Comparison of ENCODE assay signal across 17 mouse cellular contexts in the genomic region with DNA sequence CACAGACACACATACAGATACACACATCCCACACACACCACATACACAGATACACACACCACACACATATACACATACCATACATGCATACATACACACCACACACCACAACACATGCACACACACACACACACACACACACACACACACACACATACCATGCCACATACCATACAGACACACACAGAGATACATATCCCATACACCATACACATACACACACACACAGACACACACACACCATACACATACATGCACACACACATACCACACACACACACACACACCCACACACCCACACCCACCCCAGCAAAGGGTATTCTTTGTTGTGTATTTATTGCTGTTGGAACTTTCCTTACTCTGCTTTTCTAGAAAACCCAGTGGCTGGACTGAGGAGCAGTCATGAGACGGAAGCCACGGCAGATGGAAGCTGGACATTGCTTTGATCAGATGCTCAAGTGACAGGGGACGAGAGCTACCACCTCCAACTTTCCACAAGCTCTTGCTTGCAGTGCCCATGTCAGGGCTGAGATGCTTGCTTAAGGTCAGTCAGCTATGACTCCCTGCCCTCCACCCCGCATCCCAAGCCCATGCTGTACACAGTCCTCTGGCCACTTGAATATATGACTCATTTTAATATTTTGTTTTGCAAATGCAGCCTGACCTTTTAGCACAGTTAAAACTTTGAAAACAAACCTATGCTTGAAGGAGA. TPM values are rescaled to one million over a fixed set of nuclear protein-coding genes. Genes with fewer than 3 reads are reported as not detected.
DNase-seq lines count a peak whose midpoint lies in the region; ATAC-seq lines count a peak whose summit lies in the region.
"Had no signal": no experiment of that assay in that cellular context is flagged by ENCODE, and none has a peak within 500 bp of the region (broad histone marks: within the 10 kb centered on the region; RNA-seq: fewer than 3 reads in every experiment).

No protein-coding gene starts in this region.

- no peak overlapping the region for H3K9ac ChIP-seq in intestine, embryonic 14.5 days (ENCODE audit: low read length)
- H3K9ac ChIP-seq in intestine, embryonic 16.5 days (ENCODE audit: low read depth, low read length) = no peak overlapping the region
- no peak overlapping the region for H3K9ac ChIP-seq in limb, embryonic 11.5 days (ENCODE audit: low read length)
- H3K9ac ChIP-seq: heart, embryonic 13.5 days; lung, embryonic 14.5 days; midbrain, embryonic 12.5 days had no signal

- 80% methylated on average over 4 of the region's 4 CpGs for WGBS in intestine, embryonic 14.5 days
- WGBS in intestine, embryonic 16.5 days = 79% methylated on average over 4 of the region's 4 CpGs
- 67% methylated on average over 4 of the region's 4 CpGs for WGBS in limb, embryonic 11.5 days

- peak; percentile 26; the same call in 1 of the 2 replicates for ATAC-seq in intestine, embryonic 14.5 days (replicated peaks; ENCODE audit: low FRiP score, low TSS enrichment, low read depth)
- no peak for ATAC-seq in intestine, embryonic 16.5 days
- peak; percentile 44; the same call in 1 of the 2 replicates for ATAC-seq in limb, embryonic 11.5 days (ENCODE audit: insufficient number of reproducible peaks, low FRiP score, low TSS enrichment, low read depth)
- ATAC-seq in granulocyte monocyte progenitor cell, adult 5-6 weeks (replicated peaks; ENCODE audit: poor library complexity, severe bottlenecking) = no peak
- ATAC-seq: activated CD4-positive, CD25-positive, alpha-beta regulatory T cell, adult 4 months had no signal

- no peak overlapping the region for H3K4me3 ChIP-seq in intestine, embryonic 14.5 days (ENCODE audit: low read depth, low read length)
- H3K4me3 ChIP-seq in intestine, embryonic 16.5 days (ENCODE audit: low read length) = no peak overlapping the region
- H3K4me3 ChIP-seq in limb, embryonic 11.5 days (ENCODE audit: low read depth, low read length) = no peak overlapping the region
- H3K4me3 ChIP-seq: heart, embryonic 13.5 days; midbrain, embryonic 12.5 days had no signal

- no peaks in the 10 kb centered on the region for H3K36me3 ChIP-seq in intestine, embryonic 14.5 days (ENCODE audit: control insufficient read depth, insufficient read depth, low read length)
- H3K36me3 ChIP-seq in intestine, embryonic 16.5 days (ENCODE audit: control insufficient read depth, insufficient read depth, low read length) = no peaks in the 10 kb centered on the region
- H3K36me3 ChIP-seq in limb, embryonic 11.5 days (ENCODE audit: control insufficient read depth, insufficient read depth, low read length) = no peaks in the 10 kb centered on the region
- H3K36me3 ChIP-seq: heart, embryonic 13.5 days; midbrain, embryonic 12.5 days had no signal

- no peaks in the 10 kb centered on the region for H3K9me3 ChIP-seq in intestine, embryonic 14.5 days (ENCODE audit: control insufficient read depth, low read length)
- H3K9me3 ChIP-seq in intestine, embryonic 16.5 days (ENCODE audit: control insufficient read depth, low read length) = no peaks in the 10 kb centered on the region
- no peaks in the 10 kb centered on the region for H3K9me3 ChIP-seq in limb, embryonic 11.5 days (ENCODE audit: control insufficient read depth, low read length)
- H3K9me3 ChIP-seq: heart, embryonic 13.5 days; midbrain, embryonic 12.5 days had no signal

- DNase-seq in intestine, embryonic 14.5 days (ENCODE audit: low spot score) = no peak
- DNase-seq in urinary bladder, postnatal 36 days (ENCODE audit: low spot score in 2 of 2) = peak; percentile 10 to 20
- no peak for DNase-seq in urinary bladder, postnatal 14 days (ENCODE audit: low spot score)
- no peak for DNase-seq in limb, embryonic 11.5 days (ENCODE audit: low spot score)
- no peak for DNase-seq in cerebellum, postnatal 25 days
- DNase-seq: cerebellum, adult 11-12 months; gastrocnemius, postnatal 36 days; heart, postnatal 4 days; thymus, postnatal 14 days had no signal

- H3K27ac ChIP-seq in intestine, embryonic 14.5 days (ENCODE audit: low read depth) = peak overlapping the region; percentile 23; the same call in 1 of the 2 replicates
- H3K27ac ChIP-seq in intestine, embryonic 16.5 days (ENCODE audit: low read length) = no peak overlapping the region
- H3K27ac ChIP-seq in limb, embryonic 11.5 days (replicated peaks; ENCODE audit: low read depth, low read length) = no peak overlapping the region
- H3K27ac ChIP-seq: heart, embryonic 13.5 days; hindbrain, postnatal 0 days; macrophage; midbrain, embryonic 12.5 days had no signal

- peaks cover 20% of the 10 kb centered on the region for H3K4me1 ChIP-seq in intestine, embryonic 14.5 days (replicated peaks; ENCODE audit: control insufficient read depth, insufficient read depth, low read length)
- peaks cover 3% of the 10 kb centered on the region; the same call in 1 of the 2 replicates for H3K4me1 ChIP-seq in intestine, embryonic 16.5 days (ENCODE audit: control insufficient read depth, insufficient read depth, low read length)
- no peaks in the 10 kb centered on the region for H3K4me1 ChIP-seq in limb, embryonic 11.5 days (ENCODE audit: control insufficient read depth, insufficient read depth, low read length)

- H3K4me2 ChIP-seq in intestine, embryonic 14.5 days (ENCODE audit: low read length) = peak overlapping the region; percentile 9; the same call in 1 of the 2 replicates
- no peak overlapping the region for H3K4me2 ChIP-seq in intestine, embryonic 16.5 days (ENCODE audit: low read depth, low read length)
- H3K4me2 ChIP-seq in limb, embryonic 11.5 days (ENCODE audit: low read depth, severe bottlenecking) = no peak overlapping the region
- H3K4me2 ChIP-seq: heart, embryonic 13.5 days; lung, embryonic 14.5 days; midbrain, embryonic 12.5 days had no signal

- H3K27me3 ChIP-seq in intestine, embryonic 14.5 days (replicated peaks; ENCODE audit: control insufficient read depth, insufficient read depth, low read length) = no peaks in the 10 kb centered on the region
- H3K27me3 ChIP-seq in intestine, embryonic 16.5 days (replicated peaks; ENCODE audit: control insufficient read depth, insufficient read depth, low read length) = no peaks in the 10 kb centered on the region
- H3K27me3 ChIP-seq in limb, embryonic 11.5 days (ENCODE audit: control insufficient read depth, insufficient read depth, low read length) = no peaks in the 10 kb centered on the region
- H3K27me3 ChIP-seq: heart, embryonic 13.5 days; midbrain, embryonic 12.5 days had no signal

RNA-seq across cellular contexts. Expression of a gene that starts 26.0 kb away (rescaled TPM):
- 254 and 287 TPM in 2 replicates for polyA plus RNA-seq in intestine, embryonic 14.5 days (2014; fragmentation: Nextera tagmentation; extraction: Ambion mirVana)
- polyA plus RNA-seq in intestine, embryonic 16.5 days (2015; fragmentation: Nextera tagmentation; extraction: Ambion mirVana) = 138 and 165 TPM in 2 replicates
- polyA plus RNA-seq in limb, embryonic 11.5 days (2014; fragmentation: Nextera tagmentation; extraction: Ambion mirVana) = 795 and 838 TPM in 2 replicates
- total RNA-seq in granulocyte monocyte progenitor cell, adult 5-6 weeks (2014; fragmentation: Nextera tagmentation) = 279 and 288 TPM in 2 replicates
- total RNA-seq in granulocyte monocyte progenitor cell, adult 5-6 weeks (2017) = 385 and 423 TPM in 2 replicates

Comparison
In these comparisons a context has a peak if more than half of its experiments do, and no peak if none do; other contexts are left out.
1. ATAC-seq: peak in intestine, embryonic 14.5 days (single experiment) and limb, embryonic 11.5 days (single experiment); none in intestine, embryonic 16.5 days (single experiment) and granulocyte monocyte progenitor cell, adult 5-6 weeks (single experiment).
2. DNase-seq: peak in urinary bladder, postnatal 36 days (2 of 2); none in intestine, embryonic 14.5 days (single experiment), urinary bladder, postnatal 14 days (single experiment), limb, embryonic 11.5 days (single experiment) and cerebellum, postnatal 25 days (0 of 2).